Mouse (Mus musculus): ENCODE measurements around the gene Tspan18. TPM values are rescaled to one million over a fixed set of nuclear protein-coding genes. Genes with fewer than 3 reads are reported as not detected.
A peak's percentile ranks its signal among the peaks of the same experiment; 100 is the strongest.

Gene Tspan18
- total RNA-seq, 2 experiments from 2014 or later = 94.2 to 94.6 TPM

DNA sequence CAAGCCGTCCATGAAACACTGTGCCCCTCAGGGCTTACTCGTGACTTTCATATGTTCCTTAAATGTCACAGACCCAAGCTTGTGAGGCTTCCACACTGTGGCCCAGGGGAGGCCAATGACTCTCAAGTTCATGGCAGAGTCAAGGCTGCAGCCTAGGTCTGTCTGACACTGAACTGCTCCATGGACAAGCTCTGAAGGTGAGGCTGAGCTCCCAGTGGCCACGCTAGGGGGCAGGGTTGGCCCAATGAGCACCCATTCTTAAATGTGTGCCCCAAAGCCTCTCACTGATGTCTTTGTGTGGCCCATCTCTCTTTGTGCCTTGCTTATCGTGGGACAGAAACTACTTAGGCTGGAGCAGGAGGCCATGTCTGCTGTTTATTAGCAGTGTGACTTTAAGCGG lies 113.9 kb downstream of the Tspan18 start:
- DNase-seq (ENCODE audit: low spot score in 2 of 2) = peak in 1 of 2 experiments; percentile 15

DNA sequence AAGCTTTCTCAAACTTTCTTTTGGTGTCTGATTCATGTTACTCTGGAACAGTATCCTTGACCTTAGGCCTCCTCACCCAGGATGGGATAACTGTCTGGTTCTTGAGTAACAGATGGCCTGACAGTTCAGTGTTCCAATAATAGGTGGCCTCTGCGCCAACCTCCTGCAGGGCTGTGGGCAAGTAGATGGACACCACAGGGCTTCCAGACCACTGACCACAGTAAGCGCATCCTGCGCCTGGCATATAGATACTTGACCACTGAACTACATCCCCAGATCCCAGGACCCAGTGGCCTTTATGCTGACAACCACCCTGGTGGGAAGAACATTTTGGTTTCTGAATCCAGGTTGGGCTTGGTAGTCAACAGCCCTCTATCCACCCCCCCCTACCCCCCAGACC lies 114.7 kb downstream of the Tspan18 start:
- DNase-seq (ENCODE audit: low spot score in 2 of 2) = no peak

DNA sequence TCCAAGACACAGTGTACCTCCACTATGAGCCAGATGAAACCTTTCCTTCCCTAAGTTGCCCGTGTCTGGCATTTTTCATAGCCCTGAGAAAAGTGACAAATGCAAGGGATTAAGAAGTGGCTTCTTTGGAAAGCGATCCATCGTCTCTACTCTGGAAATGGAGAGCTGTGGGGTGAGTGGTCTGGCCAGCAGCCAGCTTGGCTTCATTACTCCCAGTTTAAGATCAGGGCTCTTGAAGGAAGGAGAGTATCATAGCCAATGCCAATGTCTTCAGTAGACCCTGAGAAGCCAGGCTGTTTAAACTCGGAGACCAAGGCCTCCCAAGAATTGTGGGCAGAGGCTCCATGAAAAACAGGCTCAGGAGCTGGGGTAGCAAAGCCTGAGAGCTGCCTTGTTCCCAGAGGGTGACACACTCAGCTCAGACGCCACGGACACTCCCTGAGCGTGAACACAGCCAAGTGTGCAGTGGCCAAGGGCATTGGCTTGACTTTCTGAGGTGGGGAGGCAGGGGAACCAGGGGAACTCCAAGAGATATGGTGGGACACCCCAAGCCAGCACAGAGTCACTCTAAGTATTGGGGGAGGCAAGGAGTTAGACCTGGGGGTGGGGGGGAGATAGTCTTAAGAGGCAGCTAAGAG lies 115.8 kb downstream of the Tspan18 start:
- no peak for DNase-seq (ENCODE audit: low spot score in 2 of 2)

DNA sequence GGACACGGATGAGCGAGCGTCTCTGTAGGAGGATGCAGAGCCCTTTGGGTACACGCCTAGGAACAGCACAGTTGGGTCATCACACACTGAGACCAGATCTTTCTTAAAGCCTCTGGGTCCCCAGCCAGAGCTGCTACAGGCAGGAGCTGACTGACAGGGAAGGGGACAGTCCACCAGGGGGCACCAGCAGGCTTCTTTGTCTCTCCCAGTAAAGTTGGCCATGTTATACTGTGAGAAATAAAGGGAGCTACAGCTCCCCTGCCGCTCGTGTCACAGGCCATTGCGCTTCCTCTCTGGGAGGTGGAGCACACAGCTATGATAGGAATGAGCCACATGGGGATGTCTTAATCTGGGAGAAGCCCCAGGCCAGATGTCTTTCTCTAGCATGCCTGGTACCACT lies 117.3 kb downstream of the Tspan18 start:
- peak; percentile 64 to 85 for DNase-seq (ENCODE audit: low spot score in 2 of 2)

DNA sequence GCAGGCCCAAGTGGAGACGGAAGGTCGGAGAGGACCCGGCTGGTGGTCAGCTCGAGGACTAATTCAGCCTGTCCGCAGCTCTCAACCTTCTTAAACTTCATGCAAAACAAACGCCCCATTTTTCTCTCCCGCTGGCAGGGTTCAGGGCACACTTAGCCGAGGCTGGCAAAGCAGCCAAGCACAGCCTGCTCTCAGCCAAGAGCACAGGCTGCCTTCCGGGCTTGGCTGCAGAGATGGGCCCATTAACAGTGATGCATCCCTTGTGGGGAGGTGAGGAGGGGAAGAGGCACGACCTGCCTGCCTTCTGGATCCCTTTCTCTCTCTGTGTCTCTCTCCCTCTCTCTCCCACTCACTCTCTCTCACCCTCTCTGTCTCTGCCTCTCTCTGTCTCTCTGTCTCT lies 118.5 kb downstream of the Tspan18 start:
- DNase-seq (ENCODE audit: low spot score in 2 of 2) = no peak

DNA sequence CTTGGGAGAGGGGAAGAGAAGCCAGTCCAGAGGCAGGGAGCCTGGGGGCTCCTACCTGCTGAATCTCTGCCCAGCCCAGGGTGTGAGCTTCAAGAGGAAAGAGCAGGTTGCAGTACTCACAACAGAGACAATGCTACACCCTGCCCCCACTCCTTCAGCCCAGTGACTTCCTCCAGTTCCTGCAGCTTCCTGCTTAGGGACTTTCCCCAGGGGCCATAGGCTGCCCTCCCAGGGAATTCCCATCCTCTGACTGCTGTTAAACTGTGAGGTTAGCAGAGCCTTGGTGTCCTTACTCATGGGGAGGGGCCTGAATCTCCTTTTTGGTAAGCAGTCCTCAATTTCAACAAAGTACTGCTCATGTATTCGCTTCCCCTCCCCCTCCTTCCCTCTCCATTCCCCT lies 120.1 kb downstream of the Tspan18 start:
- DNase-seq (ENCODE audit: low spot score in 2 of 2) = no peak

DNA sequence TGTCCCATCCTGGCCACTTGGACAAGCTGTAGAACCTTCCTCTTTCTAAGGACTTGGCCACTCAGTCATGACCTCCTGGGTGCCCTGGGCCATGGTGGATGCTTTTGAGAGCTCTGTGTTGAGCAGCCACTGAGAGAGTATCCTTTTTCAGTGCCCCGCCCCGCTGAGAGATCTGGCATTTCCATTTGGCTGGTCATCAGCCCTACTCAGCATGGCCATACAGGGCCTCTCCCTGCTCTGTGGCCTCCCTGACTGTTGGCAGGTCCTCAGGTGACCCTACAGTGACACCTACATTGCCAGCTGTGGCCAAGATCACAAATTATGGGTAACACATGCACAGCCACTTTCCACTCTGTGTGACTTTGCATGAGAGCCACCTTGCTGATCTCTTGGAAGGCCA lies 121.4 kb downstream of the Tspan18 start:
- no peak for DNase-seq (ENCODE audit: low spot score in 2 of 2)

DNA sequence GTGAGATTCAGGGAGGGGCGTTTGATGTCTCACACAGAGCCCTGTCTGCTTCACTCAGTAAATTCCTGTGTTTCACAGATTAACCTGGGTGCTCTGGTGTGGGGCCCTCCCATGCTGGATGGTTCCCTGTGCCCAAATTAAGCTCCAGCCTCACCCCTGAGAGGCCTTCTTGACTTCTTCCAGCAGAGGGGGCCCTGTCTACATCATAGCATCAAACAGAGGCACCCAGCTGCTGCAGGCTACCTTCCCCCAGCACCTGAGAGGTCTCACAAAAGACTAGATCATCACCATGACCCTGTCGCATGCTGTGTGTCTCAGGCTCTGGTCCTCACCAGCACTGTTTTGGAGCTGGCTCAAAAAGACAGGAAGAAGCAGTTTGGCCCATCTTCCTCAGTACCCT lies 121.9 kb downstream of the Tspan18 start:
- DNase-seq (ENCODE audit: low spot score in 2 of 2) = no peak

DNA sequence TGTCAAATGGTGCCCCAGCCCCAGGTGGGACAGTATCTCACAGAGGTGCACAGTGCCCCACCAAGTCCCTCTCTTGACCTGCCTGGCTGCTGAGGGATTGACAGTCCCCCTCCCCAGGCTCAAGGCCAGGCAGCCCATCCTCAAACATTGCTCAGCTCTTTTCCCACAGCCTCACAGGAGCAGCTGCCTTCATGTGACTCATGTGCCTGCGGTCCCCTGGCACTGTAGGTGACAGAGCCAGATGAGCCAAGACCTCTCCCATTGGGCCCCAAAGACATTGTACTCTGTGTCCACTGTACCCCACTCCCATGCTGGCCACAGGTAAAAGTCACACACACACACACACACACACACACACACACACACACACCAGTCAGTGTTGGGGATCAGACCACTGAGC lies 128.2 kb downstream of the Tspan18 start:
- DNase-seq (ENCODE audit: low spot score in 2 of 2) = no peak

DNA sequence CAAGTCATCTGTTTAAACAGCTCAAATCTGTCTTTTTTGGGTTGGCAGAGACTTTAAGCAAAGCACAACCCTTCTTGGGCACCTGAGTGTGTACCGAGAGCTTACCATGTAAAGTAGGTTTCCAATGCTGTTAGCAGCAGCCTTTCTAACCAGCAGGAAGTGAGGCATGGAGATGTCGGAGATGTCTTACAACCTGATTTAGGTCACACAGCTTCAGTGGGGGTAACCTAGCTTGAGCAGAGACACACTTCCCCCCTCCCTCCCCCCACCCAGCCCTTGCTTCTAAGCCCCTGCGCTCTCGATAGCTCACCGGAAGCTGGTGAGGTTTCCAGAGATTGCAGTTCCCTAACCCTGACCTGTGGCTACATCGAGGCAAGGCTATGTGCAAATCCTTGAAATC lies 129.7 kb downstream of the Tspan18 start:
- DNase-seq (ENCODE audit: low spot score in 2 of 2) = no peak

DNA sequence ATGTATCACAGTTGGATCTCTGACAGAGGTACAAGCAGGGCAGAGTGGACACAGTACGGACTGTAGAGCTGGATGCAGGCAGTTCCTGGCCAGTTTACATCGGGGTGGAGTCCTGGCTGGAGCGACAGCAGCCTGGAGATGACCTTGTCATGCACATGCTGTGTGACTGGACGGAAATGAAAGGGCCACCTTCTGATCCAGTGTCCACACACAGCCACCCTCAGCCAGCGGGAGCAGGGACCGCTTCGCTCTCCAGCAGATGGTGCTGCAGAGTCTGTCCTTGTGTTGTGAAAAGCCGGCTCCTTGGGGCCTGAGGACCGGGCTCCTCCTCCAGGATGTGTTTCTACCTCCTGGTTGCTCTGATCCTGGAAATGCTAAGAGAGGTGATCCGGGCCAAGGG lies 130.6 kb downstream of the Tspan18 start:
- DNase-seq (ENCODE audit: low spot score in 2 of 2) = peak in 1 of 2 experiments; percentile 63

DNA sequence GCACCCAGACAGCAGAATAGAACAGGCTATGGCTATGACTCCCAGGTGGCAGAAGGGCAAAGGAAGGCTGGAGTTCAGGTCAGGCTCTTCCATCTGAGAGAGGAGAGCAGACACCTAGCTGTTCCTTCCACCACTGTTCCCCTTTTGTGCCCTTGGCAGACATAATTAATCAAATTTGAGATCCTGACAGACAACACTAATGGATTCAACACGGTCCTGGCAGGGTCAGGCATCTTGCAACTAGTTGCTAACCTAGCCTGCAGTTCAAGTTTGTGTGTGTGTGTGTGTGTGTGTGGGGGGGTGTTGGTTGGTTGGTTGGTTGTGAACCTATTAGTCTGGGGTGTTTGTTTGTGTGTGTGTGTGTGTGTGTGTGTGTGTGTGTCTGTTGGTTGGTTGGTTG lies 131.5 kb downstream of the Tspan18 start:
- no peak for DNase-seq (ENCODE audit: low spot score in 2 of 2)

DNA sequence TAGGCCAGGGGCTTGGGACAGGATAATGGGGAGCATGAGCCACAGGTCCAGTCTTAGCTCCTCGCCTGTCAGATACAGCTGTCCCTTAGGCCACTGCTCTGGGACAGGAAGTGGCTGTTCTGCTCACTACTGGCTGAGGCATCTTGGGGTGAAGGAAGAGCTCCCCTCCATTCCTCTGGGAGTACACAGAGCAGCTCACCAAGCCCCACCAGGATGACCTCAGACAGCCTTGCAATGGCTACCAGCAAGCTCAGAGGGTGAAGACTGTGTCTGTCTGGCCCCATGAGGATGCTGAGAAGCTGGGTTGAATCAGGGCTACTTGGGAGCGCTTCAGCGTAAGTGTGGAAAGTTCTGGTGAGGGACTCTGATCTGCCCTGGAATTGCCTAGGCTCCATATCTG lies 132.3 kb downstream of the Tspan18 start:
- no peak for DNase-seq (ENCODE audit: low spot score in 2 of 2)

DNA sequence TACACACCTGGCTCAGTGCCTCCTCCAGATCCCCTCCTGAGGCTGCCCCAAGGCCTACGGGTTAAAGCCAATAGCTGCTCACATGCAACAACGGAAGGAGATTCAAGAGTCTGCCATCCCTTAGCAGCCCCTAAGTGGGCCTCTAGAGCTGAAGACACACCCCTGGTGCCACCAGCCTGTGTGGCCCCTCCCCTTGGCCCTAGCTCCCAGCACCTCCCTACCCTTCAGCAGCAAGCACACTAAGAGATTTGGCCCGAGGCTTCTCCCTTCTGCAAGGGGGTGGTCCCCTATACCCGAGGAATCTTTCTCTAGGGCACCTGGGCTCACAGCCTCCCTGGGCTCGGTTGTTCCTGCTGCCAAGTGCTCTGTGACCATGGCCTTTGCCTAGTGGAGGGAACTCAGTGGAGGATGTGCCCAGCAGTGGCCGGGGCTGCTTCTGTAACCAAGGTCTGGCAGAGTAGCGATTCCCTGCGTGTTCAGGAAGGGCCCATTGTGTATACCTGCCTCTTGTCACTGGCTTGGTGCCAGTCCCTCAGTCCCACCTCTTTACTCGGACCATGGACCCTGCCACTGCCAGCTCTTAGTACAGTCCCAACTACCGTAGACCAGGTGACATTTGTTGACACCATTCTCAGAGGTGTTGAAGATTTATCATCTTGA lies 133.5 kb downstream of the Tspan18 start:
- DNase-seq (ENCODE audit: low spot score in 2 of 2) = no peak

DNA sequence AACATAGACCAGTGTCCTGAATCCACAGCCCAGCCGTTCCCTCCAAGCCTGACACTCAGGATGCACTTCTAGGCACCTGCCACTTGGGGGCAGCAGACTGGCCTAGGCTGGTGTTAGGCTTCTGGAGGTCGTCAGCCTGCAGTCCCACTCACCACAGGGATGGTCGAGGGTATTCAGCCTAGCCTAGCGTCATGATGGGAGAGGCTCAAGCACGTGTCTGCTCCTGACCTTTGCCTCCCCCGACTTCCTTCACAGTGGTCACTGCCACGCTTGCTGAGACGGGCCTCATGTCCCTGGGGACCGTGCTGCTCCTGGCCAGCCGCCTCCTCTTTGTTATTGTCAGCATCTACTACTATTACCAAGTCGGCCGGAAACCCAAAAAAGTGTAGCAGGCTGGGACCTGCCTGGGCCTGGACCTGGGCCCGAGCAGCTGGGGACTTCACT lies 134.8 kb downstream of the Tspan18 start:
- DNase-seq (ENCODE audit: low spot score in 2 of 2) = no peak

DNA sequence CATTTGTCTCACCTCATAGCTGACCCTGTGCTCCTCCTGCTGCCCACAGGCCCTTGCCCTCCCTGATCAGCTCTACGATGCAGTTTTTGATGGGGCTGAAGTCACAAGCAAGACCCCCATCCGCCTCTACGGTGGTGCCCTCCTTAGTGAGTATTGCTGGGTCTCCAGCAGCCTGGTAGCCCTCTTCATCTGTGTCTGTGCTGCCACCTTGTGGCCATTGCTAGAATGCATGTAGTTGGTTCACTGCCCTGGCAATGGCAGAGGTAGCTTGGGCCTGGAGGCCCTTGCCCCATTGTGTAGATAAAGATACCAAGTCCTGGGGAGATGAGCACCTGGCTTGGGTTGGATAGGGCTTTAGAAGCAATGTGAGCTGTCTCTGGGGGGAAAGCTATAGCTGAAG lies 135.5 kb downstream of the Tspan18 start:
- DNase-seq (ENCODE audit: low spot score in 2 of 2) = peak; percentile 81 to 90

DNA sequence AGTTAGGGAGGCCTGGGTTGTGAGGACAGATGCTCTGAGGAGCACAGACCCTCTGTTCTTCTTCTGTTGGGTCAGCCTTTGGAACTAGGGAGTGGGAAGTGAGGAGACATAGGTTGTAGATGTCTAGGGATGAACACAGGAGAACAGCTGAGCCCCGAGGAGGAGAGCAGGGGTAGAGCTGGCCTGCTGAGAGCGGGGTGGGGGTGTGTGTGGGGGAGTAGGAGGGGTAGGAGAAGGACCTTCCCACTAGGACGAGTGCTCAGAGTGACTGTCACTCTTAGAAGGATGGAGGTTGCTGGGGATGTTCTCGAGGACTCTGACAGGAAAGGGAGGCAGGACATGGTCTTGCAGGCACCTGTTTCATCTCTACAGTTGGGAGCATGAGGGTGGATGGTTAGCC lies 140.5 kb downstream of the Tspan18 start:
- no peak for DNase-seq (ENCODE audit: low spot score in 2 of 2)

DNA sequence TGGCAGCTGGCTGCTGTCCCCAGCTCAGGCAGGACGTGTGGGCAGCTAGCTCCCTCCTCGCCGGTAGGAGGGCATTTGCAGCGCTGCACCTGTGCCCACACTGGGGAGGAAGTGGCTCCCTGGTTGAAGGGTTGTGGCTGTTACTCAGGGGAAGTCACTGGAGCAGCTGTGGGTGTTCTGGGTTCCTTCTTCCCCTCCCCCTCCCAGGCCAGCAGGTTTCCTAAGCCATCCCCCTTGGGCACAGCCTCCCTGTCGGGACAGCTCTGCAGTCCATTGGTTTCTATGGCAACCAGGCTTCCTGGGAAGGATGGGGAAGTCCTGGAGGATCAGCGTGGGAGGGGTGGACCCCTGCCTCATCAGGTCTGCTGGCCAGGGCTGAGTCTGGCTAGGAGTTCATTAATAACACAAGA lies 141.6 kb downstream of the Tspan18 start:
- DNase-seq (ENCODE audit: low spot score in 2 of 2) = no peak

DNA sequence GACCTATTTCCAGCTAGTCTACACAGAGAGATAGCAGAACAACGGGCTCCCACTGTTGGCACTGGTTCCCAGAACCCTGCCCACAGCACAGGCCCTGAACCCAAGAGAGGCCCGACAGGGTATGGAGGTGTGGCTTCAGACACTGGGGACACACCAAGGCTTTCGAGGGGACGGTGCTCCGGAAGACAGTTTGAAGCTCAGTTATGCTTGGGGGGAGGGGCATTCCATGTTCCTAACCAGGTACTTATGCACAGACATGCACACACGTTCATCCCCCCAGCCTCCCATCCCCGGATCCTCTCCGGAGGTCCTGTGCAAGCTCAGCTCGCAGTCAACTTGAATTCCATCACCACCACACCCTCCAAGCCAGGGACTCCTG lies 142.1 kb downstream of the Tspan18 start:
- no peak for DNase-seq (ENCODE audit: low spot score in 2 of 2)

DNA sequence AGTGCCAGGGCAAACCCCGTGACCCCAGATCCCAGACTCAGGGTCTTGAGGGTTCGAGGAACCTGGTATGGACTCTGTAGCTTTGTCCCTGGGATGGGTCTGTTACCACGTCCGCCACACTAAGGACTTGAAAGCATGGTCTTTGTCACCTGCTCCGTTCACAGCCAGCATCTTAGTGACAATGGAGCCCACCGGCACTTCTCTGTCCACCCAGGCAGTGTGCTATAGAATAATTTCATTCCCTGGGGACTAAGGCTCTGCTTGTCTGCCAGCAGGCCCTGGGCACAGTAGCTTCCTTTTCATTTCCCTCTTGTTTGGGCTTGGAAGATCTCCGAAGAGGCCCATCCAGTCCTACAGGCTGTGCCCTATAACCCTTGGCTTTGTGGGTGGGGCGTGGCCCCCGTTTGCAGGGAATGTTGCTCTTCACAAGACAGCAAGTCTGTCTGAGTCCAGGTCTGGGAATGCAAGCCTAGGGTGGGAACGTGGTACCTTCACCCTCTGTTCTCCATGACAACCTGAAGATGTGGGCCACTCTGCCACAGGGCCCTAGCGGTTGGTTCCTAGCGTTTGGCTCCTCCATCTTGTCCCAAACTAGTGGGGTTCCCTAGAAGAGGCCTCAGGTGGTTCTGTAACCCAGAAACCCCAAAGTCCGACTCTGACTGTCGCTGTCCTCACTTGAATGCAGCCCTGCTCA lies 142.7 kb downstream of the Tspan18 start:
- no peak for DNase-seq (ENCODE audit: low spot score in 2 of 2)

DNA sequence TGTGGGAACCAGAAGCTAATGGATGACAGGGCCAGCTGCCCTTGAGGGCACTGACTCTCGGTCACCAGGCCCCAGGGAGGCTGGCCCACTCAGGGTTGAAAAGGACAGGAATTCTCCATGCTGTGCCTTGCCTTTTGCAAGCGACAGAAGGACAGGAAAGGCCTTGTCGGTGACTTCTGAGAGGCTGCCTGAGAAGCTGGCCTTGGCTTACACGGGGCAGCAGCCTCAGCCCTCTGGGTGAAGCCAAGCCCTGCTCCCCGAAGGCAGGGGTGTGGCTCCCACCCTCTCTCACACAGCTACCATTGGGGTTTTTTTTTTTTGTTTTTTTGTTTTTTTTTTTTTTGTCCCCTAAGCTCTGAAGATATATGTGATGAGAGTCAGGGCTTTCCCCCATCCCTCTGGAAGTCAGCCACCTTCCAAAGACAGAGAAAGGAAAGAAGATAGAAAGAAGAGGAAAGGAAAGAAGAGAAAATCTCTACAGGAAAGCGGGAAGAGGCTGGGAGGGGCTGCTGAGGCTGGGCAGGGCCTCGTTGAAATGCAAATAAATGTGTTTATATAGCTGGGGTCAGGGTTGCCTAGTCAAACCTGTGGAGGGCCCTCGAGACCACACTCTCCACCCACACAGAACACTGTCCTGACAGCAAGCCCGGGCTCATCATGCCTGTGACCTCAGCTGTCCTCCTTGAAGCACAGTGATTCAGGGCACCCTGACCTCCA lies 143.4 kb downstream of the Tspan18 start:
- DNase-seq (ENCODE audit: low spot score in 2 of 2) = peak in 1 of 2 experiments; percentile 53
